Mouse (Mus musculus) liver, embryonic 14.5 days (tissue): Measurements from ENCODE around the gene 9830107B12Rik. TPM values are rescaled to one million over a fixed set of nuclear protein-coding genes. Genes with fewer than 3 reads are reported as not detected.

Experiments used
- ATAC-seq: fragments of 200-750 bp; cut with Nextera tagmentation; 2 replicates; pipeline ENCODE4 v1.8.0; 2017; ENCODE audit warnings: moderate number of reproducible peaks, mild to moderate bottlenecking, moderate library complexity; ENCODE audit not compliant: insufficient read depth
- DNase-seq, 3 experiments: peaks; one replicate each; pipeline ENCODE4 v3.0.0-alpha.2; 2012 to 2013; ENCODE audit warnings: low read depth in 3 of 3, low spot score in 3 of 3
- H3K27ac ChIP-seq: fragments of 300-500 bp; sonication (generic); 2 replicates; pipeline ENCODE4 v1.5.1; 2014; ENCODE audit warnings: moderate library complexity, mild to moderate bottlenecking, control low read depth, inconsistent platforms
- H3K27me3 ChIP-seq: fragments of 300-500 bp; sonication (generic); 2 replicates; pipeline ENCODE4 v1.6.1; 2014; ENCODE audit warnings: mild to moderate bottlenecking, low read length, moderate library complexity; ENCODE audit not compliant: control insufficient read depth, insufficient read depth
- H3K36me3 ChIP-seq: fragments of 300-500 bp; sonication (generic); replicated peaks from 2 replicates; pipeline ENCODE4 v1.6.1; 2014; ENCODE audit warnings: low read depth; ENCODE audit not compliant: control insufficient read depth, insufficient read depth
- H3K4me1 ChIP-seq, 2 experiments: fragments of 200-500 bp in 1 of 2; fragments of 300-500 bp in 1 of 2; sonication (generic) in 1 of 2; replicated peaks; 2 replicates each; pipeline ENCODE4 v1.6.1; 2012 to 2014; ENCODE audit warnings: antibody characterized with exemption in 1 of 2, inconsistent platforms in 1 of 2, low read length in 1 of 2; ENCODE audit not compliant: control insufficient read depth in 2 of 2, insufficient read depth in 2 of 2
- H3K4me2 ChIP-seq: fragments of 300-500 bp; sonication (generic); 2 replicates; pipeline ENCODE4 v1.6.1; 2014; ENCODE audit warnings: low read depth, mild to moderate bottlenecking, control low read depth, moderate library complexity
- H3K4me3 ChIP-seq, 2 experiments: fragments of 200-500 bp in 1 of 2; fragments of 300-500 bp in 1 of 2; sonication (generic) in 1 of 2; 2 replicates each; pipeline ENCODE4 v1.5.1; 2012 to 2014; ENCODE audit warnings: low read depth in 2 of 2, low read length in 2 of 2, mild to moderate bottlenecking in 2 of 2, control low read depth in 1 of 2, inconsistent platforms in 1 of 2, moderate library complexity in 1 of 2; ENCODE audit not compliant: insufficient read depth in 1 of 2
- H3K9ac ChIP-seq: fragments of 300-500 bp; sonication (generic); replicated peaks from 2 replicates; pipeline ENCODE4 v1.6.1; 2014; ENCODE audit warnings: mild to moderate bottlenecking, control low read depth, moderate library complexity
- H3K9me3 ChIP-seq: fragments of 300-500 bp; sonication (generic); 2 replicates; pipeline ENCODE4 v1.6.1; 2016; ENCODE audit warnings: low read length, mixed read lengths; ENCODE audit not compliant: control insufficient read depth
- CTCF ChIP-seq: IDR thresholded peaks from 2 replicates; pipeline ENCODE4 v1.5.1; 2016; ENCODE audit warnings: antibody characterized with exemption, low read depth, control low read depth
- EP300 ChIP-seq: IDR thresholded peaks from 2 replicates; pipeline ENCODE4 v1.6.1; 2016; ENCODE audit warnings: antibody characterized with exemption, low read depth
- WGBS: fragments of 180-500 bp; shearing (Covaris S2); extraction: QIAGEN DNeasy Blood & Tissue Kit; methylation state at CpG from one replicate; pipeline ENCODE4 v1.1.7; 2014; ENCODE audit not compliant: insufficient replicate concordance; 5-methylcytosine and 5-hydroxymethylcytosine counted together
- polyA plus RNA-seq, 2 experiments: library from polyadenylated mRNA; depleted of rRNA in 1 of 2; stranded (reverse) in 1 of 2; unstranded in 1 of 2; fragments of >200 nt; fragmentation: Nextera tagmentation in 1 of 2; extraction: Ambion mirVana in 1 of 2; gene quantifications; 2 replicates each; pipeline versions ENCODE4 v1.2.1 to v1.2.3; 2012 to 2014

Gene 9830107B12Rik
- polyA plus RNA-seq, 2 experiments: 0.19 to 0.33 TPM

DNA sequence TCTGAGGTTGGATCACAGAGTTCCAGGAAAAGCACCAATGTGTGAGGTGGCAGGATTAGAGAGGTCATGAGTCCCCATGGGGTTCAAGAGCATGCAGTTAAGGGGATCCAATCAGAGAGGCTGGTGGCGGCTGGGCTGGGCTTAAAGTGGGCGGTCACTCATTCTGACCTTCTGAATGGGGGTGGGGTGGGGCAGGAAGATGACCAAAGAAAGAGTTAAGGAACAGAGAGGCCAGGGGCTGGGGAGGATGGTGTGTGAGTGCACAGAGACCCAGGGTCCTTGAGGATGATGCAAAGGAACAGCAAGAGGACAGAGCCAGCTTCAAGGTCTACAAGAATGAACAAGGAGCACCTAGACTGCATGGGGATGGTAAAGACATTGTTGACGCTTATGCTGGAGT lies 37.5 kb downstream of the 9830107B12Rik start:
- DNase-seq (no peak), ATAC-seq (no peak)
- Histone ChIP-seq H3K9ac (no peak overlapping the region), H3K27ac (no peak overlapping the region), H3K4me3 (no peak overlapping the region), H3K27me3 (no peaks in the 10 kb centered on the region), H3K9me3 (no peaks in the 10 kb centered on the region), H3K4me2 (no peak overlapping the region), H3K4me1 (no peaks in the 10 kb centered on the region), H3K36me3 (no peaks in the 10 kb centered on the region)
- no peak for TF ChIP-seq CTCF
- no peak for TF ChIP-seq EP300
- WGBS: 57% methylated on average over 3 of the region's 3 CpGs

- H3K9me3 ChIP-seq: no peaks in the 10 kb centered on the region
- no peaks in the 10 kb centered on the region for H3K36me3 ChIP-seq
- no peaks in the 10 kb centered on the region for H3K4me1 ChIP-seq
- H3K27me3 ChIP-seq: no peaks in the 10 kb centered on the region
- no peak overlapping the region for H3K9ac ChIP-seq
- TF ChIP-seq EP300 (no peak), CTCF (no peak)
- H3K4me2 ChIP-seq: no peak overlapping the region
- WGBS: 53% methylated on average over 6 of the region's 6 CpGs
- ATAC-seq: no peak
- H3K27ac ChIP-seq: no peak overlapping the region
- H3K4me3 ChIP-seq: no peak overlapping the region
- DNase-seq: no peak
Measured at GRCm38 (mm10) chr17:48107862-48108261, 38.2 kb downstream of the 9830107B12Rik start.

GRCm38 (mm10) chr17:48107333-48107732 lies 38.7 kb downstream of the 9830107B12Rik start:
- no peak overlapping the region for H3K4me3 ChIP-seq
- no peaks in the 10 kb centered on the region for H3K27me3 ChIP-seq
- no peaks in the 10 kb centered on the region for H3K9me3 ChIP-seq
- H3K27ac ChIP-seq: no peak overlapping the region
- TF ChIP-seq CTCF (no peak), EP300 (no peak)
- H3K4me1 ChIP-seq: no peaks in the 10 kb centered on the region
- DNase-seq (no peak), ATAC-seq (no peak)
- no peaks in the 10 kb centered on the region for H3K36me3 ChIP-seq
- no peak overlapping the region for H3K4me2 ChIP-seq
- 48% methylated on average over 4 of the region's 4 CpGs for WGBS
- H3K9ac ChIP-seq: no peak overlapping the region

DNA sequence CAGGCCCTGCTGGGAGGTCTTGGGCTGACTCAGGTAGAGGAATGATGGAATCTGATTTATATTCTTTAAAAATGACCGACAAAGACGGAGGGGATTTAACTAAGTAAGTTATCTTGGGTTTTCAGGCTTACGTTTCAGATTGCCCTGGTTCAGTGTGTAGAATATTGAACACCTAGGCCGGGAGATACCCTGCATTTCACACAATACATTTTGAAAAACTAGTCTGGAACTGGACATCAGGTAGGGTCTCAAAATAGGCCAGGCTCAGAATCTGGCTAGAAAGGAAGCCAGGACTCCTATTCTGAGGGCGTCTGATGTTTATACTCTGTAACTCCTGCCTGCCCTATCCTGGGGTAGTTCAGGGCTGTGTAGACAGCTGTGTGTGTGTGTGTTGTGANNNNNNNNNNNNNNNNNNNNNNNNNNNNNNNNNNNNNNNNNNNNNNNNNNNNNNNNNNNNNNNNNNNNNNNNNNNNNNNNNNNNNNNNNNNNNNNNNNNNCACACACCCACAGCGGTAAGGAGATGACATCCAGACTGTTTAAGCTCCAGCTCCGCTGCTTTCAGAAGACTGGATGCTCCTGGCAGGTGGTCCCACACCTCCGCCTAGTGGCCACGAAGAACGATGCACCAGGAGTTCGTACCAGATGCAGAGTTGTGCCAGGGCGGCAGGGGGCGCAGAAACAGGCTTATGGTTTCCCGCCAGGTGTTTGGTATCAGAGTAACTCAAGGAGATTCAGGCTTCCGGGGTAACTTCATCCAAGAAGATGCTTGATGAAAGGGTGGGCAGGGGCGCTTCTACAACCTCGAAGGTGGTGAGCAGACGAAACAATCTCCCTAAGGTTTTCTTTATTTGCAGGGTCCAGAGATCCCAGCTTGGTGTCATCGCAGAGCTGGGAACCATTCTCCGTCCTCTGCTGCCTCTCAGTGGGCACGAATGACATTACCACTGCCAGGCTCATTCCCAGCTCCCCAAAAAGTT lies 45.3 kb downstream of the 9830107B12Rik start:
- Histone ChIP-seq H3K9ac (no peak overlapping the region), H3K4me3 (no peak overlapping the region), H3K4me1 (peaks cover 0 to 2% of the 10 kb centered on the region in 2 experiments; a peak in 1 of 4 replicates), H3K9me3 (no peaks in the 10 kb centered on the region), H3K4me2 (peak overlapping the region; percentile 33; the same call in 1 of the 2 replicates), H3K36me3 (no peaks in the 10 kb centered on the region), H3K27ac (no peak overlapping the region), H3K27me3 (peaks cover 48% of the 10 kb centered on the region)
- ATAC-seq: 0 out of 2 replicates have a peak, but pooled peaks have one; percentile 41
- 12% methylated on average over 21 of the region's 21 CpGs for WGBS
- TF ChIP-seq CTCF (peak; percentile 96), EP300 (no peak)
- DNase-seq: peak; percentile 32 to 60 (median 42)

DNA sequence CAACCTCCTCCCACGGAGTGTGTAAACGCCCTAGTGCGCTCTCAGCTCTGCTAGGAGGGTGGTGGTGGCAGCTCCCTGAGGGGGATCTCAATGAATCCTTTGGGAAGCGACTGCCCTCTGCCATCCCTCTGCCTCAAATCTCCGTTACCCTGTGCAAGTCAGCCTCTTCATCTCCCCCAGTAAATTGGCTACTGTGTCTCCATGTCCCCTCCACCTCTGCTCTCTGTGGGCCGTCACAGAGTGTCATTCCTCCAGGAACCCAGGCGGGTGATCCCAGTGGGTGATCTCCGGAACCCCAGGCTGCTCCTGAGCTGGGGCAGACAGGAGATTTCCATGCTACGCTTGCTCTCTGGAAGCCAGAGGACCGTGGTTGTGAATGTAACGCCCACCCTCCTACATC lies 46.8 kb downstream of the 9830107B12Rik start:
- Histone ChIP-seq H3K9ac (no peak overlapping the region), H3K36me3 (no peaks in the 10 kb centered on the region), H3K9me3 (no peaks in the 10 kb centered on the region), H3K4me2 (no peak overlapping the region), H3K27ac (no peak overlapping the region), H3K4me3 (no peak overlapping the region), H3K27me3 (peaks cover 63% of the 10 kb centered on the region), H3K4me1 (peaks cover 0 to 2% of the 10 kb centered on the region in 2 experiments; a peak in 1 of 4 replicates)
- WGBS: 6% methylated on average over 11 of the region's 11 CpGs
- DNase-seq (no peak), ATAC-seq (no peak)
- no peak for TF ChIP-seq EP300
- no peak for TF ChIP-seq CTCF
